Mouse (Mus musculus): Measurements from ENCODE around the gene Adamts4. TPM values are rescaled to one million over a fixed set of nuclear protein-coding genes. Genes with fewer than 3 reads are reported as not detected.

Adamts4 gene
- total and polyA plus RNA-seq, 2 experiments from 2014 or later: 3.9 to 4.1 TPM

DNA sequence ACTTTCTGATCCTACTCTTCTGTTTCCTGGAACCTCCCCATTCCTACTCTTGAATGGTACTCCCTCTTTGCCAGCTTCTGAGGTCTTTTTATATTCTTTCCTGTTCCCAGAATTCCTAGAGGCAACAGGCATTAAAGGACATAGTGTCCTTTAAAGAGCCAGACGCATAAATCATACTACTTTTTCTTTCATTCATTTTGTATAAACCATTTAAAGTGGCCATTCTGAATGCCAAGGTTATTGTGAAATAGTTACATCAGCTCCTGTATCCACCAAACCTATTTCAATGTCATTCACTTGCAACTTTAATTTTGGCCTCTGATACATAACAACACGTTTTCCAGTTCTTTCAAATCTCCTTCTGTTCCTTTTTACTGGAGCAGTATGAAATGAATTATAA is 59.1 kb downstream of the Adamts4 start:
- H3K27me3 ChIP-seq (ENCODE audit: control insufficient read depth, insufficient read depth, low read length): no peaks in the 10 kb centered on the region
- no peak for TF ChIP-seq EP300 (IDR thresholded peaks at IDR 0.05; ENCODE audit: low read depth)
- no peak for TF ChIP-seq CTCF (IDR thresholded peaks at IDR 0.05; ENCODE audit: low read depth)
- no peak overlapping the region for H3K9ac ChIP-seq (replicated peaks; ENCODE audit: low read depth, low read length)
- H3K4me2 ChIP-seq (ENCODE audit: low read depth, low read length): no peak overlapping the region
- 61% methylated on average over 2 of the region's 2 CpGs for WGBS
- H3K4me3 ChIP-seq (ENCODE audit: low read depth, low read length): no peak overlapping the region
- ATAC-seq (ENCODE audit: insufficient read depth, low read depth) (no peak), DNase-seq (ENCODE audit: low spot score) (no peak)
- H3K27ac ChIP-seq (ENCODE audit: low read depth): no peak overlapping the region
- H3K9me3 ChIP-seq (replicated peaks; ENCODE audit: control insufficient read depth, low read length): no peaks in the 10 kb centered on the region
- no peaks in the 10 kb centered on the region for H3K36me3 ChIP-seq (replicated peaks; ENCODE audit: control insufficient read depth, insufficient read depth, low read length)
- H3K4me1 ChIP-seq (ENCODE audit: control insufficient read depth, insufficient read depth): peaks cover 6% of the 10 kb centered on the region; the same call in 1 of the 2 replicates

Other genes with a start within 250 kb of the Adamts4 start
- gene Fcgr4, start 231.5 kb upstream of the Adamts4 start, total RNA-seq (2014; rRNA removed; ENCODE audit: low replicate concordance): 0.23 and 1.7 TPM in 2 replicates
- gene Fcgr4, start 231.5 kb upstream of the Adamts4 start, polyA plus RNA-seq (2015; fragmentation: Nextera tagmentation; extraction: Ambion mirVana): 0.60 and 1.0 TPM in 2 replicates
- 11.8 and 13.7 TPM in 2 replicates for gene Fcgr3, start 185.5 kb upstream of the Adamts4 start, total RNA-seq (2014; rRNA removed; ENCODE audit: low replicate concordance)
- 8.2 and 10.8 TPM in 2 replicates for gene Fcgr3, start 185.5 kb upstream of the Adamts4 start, polyA plus RNA-seq (2015; fragmentation: Nextera tagmentation; extraction: Ambion mirVana)
- gene Cfap126, start 136.5 kb upstream of the Adamts4 start, total RNA-seq (2014; rRNA removed; ENCODE audit: low replicate concordance): 3.7 TPM in 1 of 2 replicates, not detected in the other
- gene Cfap126, start 136.5 kb upstream of the Adamts4 start, polyA plus RNA-seq (2015; fragmentation: Nextera tagmentation; extraction: Ambion mirVana): 2.2 and 3.5 TPM in 2 replicates
- gene Sdhc, start 99.8 kb upstream of the Adamts4 start, total RNA-seq (2014; rRNA removed; ENCODE audit: low replicate concordance): 875 and 891 TPM in 2 replicates
- 754 and 772 TPM in 2 replicates for gene Sdhc, start 99.8 kb upstream of the Adamts4 start, polyA plus RNA-seq (2015; fragmentation: Nextera tagmentation; extraction: Ambion mirVana)
- gene Mpz, start 99.7 kb upstream of the Adamts4 start, total RNA-seq (2014; rRNA removed; ENCODE audit: low replicate concordance): 1.6 and 2.0 TPM in 2 replicates
- gene Mpz, start 99.7 kb upstream of the Adamts4 start, polyA plus RNA-seq (2015; fragmentation: Nextera tagmentation; extraction: Ambion mirVana): 0.05 and 0.49 TPM in 2 replicates
- 40.2 and 48.7 TPM in 2 replicates for gene Pcp4l1, start 54.2 kb upstream of the Adamts4 start, total RNA-seq (2014; rRNA removed; ENCODE audit: low replicate concordance)
- 161 and 164 TPM in 2 replicates for gene Pcp4l1, start 54.2 kb upstream of the Adamts4 start, polyA plus RNA-seq (2015; fragmentation: Nextera tagmentation; extraction: Ambion mirVana)
- not detected in 2 replicates for gene Nr1i3, start 36.5 kb upstream of the Adamts4 start, total RNA-seq (2014; rRNA removed; ENCODE audit: low replicate concordance)
- 0.27 and 0.30 TPM in 2 replicates for gene Nr1i3, start 36.5 kb upstream of the Adamts4 start, polyA plus RNA-seq (2015; fragmentation: Nextera tagmentation; extraction: Ambion mirVana)
- 82.0 and 97.7 TPM in 2 replicates for gene Tomm40l, start 27.9 kb upstream of the Adamts4 start, total RNA-seq (2014; rRNA removed; ENCODE audit: low replicate concordance)
- gene Tomm40l, start 27.9 kb upstream of the Adamts4 start, polyA plus RNA-seq (2015; fragmentation: Nextera tagmentation; extraction: Ambion mirVana): 56.0 and 64.6 TPM in 2 replicates
- 14.5 TPM in 1 of 2 replicates, not detected in the other for gene Apoa2, start 25.4 kb upstream of the Adamts4 start, total RNA-seq (2014; rRNA removed; ENCODE audit: low replicate concordance)
- 4.0 and 4.5 TPM in 2 replicates for gene Apoa2, start 25.4 kb upstream of the Adamts4 start, polyA plus RNA-seq (2015; fragmentation: Nextera tagmentation; extraction: Ambion mirVana)
- 22.7 and 60.5 TPM in 2 replicates for gene Fcer1g, start 16.1 kb upstream of the Adamts4 start, total RNA-seq (2014; rRNA removed; ENCODE audit: low replicate concordance)
- 24.6 TPM in 2 replicates for gene Fcer1g, start 16.1 kb upstream of the Adamts4 start, polyA plus RNA-seq (2015; fragmentation: Nextera tagmentation; extraction: Ambion mirVana)
- gene Ndufs2, start 967 bp downstream of the Adamts4 start, total RNA-seq (2014; rRNA removed; ENCODE audit: low replicate concordance): 962 and 1,127 TPM in 2 replicates
- gene Ndufs2, start 967 bp downstream of the Adamts4 start, polyA plus RNA-seq (2015; fragmentation: Nextera tagmentation; extraction: Ambion mirVana): 998 and 1,009 TPM in 2 replicates
- gene B4galt3, start 19.9 kb downstream of the Adamts4 start, total RNA-seq (2014; rRNA removed; ENCODE audit: low replicate concordance): 28.9 and 55.0 TPM in 2 replicates
- 32.6 and 34.3 TPM in 2 replicates for gene B4galt3, start 19.9 kb downstream of the Adamts4 start, polyA plus RNA-seq (2015; fragmentation: Nextera tagmentation; extraction: Ambion mirVana)
- gene Ppox, start 30.8 kb downstream of the Adamts4 start, total RNA-seq (2014; rRNA removed; ENCODE audit: low replicate concordance): 32.7 and 52.4 TPM in 2 replicates
- 24.3 and 24.6 TPM in 2 replicates for gene Ppox, start 30.8 kb downstream of the Adamts4 start, polyA plus RNA-seq (2015; fragmentation: Nextera tagmentation; extraction: Ambion mirVana)
- gene Usp21, start 37.6 kb downstream of the Adamts4 start, total RNA-seq (2014; rRNA removed; ENCODE audit: low replicate concordance): 20.0 and 27.3 TPM in 2 replicates
- 30.6 and 32.3 TPM in 2 replicates for gene Usp21, start 37.6 kb downstream of the Adamts4 start, polyA plus RNA-seq (2015; fragmentation: Nextera tagmentation; extraction: Ambion mirVana)
- 74.9 and 140 TPM in 2 replicates for gene Ufc1, start 44.6 kb downstream of the Adamts4 start, total RNA-seq (2014; rRNA removed; ENCODE audit: low replicate concordance)
- 109 and 113 TPM in 2 replicates for gene Ufc1, start 44.6 kb downstream of the Adamts4 start, polyA plus RNA-seq (2015; fragmentation: Nextera tagmentation; extraction: Ambion mirVana)
- 20.8 and 27.1 TPM in 2 replicates for gene Dedd, start 78.7 kb downstream of the Adamts4 start, total RNA-seq (2014; rRNA removed; ENCODE audit: low replicate concordance)
- 30.0 and 31.7 TPM in 2 replicates for gene Dedd, start 78.7 kb downstream of the Adamts4 start, polyA plus RNA-seq (2015; fragmentation: Nextera tagmentation; extraction: Ambion mirVana)
- 39.6 and 41.5 TPM in 2 replicates for gene Nit1, start 95.2 kb downstream of the Adamts4 start, total RNA-seq (2014; rRNA removed; ENCODE audit: low replicate concordance)
- gene Nit1, start 95.2 kb downstream of the Adamts4 start, polyA plus RNA-seq (2015; fragmentation: Nextera tagmentation; extraction: Ambion mirVana): 31.4 and 35.2 TPM in 2 replicates
- gene Pfdn2, start 95.2 kb downstream of the Adamts4 start, total RNA-seq (2014; rRNA removed; ENCODE audit: low replicate concordance): 9.3 and 9.7 TPM in 2 replicates
- gene Pfdn2, start 95.2 kb downstream of the Adamts4 start, polyA plus RNA-seq (2015; fragmentation: Nextera tagmentation; extraction: Ambion mirVana): 81.8 and 94.7 TPM in 2 replicates
- gene Klhdc9, start 110.4 kb downstream of the Adamts4 start, total RNA-seq (2014; rRNA removed; ENCODE audit: low replicate concordance): 0.19 and 3.2 TPM in 2 replicates
- 1.1 TPM in 2 replicates for gene Klhdc9, start 110.4 kb downstream of the Adamts4 start, polyA plus RNA-seq (2015; fragmentation: Nextera tagmentation; extraction: Ambion mirVana)
- 2.7 TPM in 1 of 2 replicates, not detected in the other for gene Nectin4, start 119.7 kb downstream of the Adamts4 start, total RNA-seq (2014; rRNA removed; ENCODE audit: low replicate concordance)
- gene Nectin4, start 119.7 kb downstream of the Adamts4 start, polyA plus RNA-seq (2015; fragmentation: Nextera tagmentation; extraction: Ambion mirVana): 0.07 and 0.14 TPM in 2 replicates
- gene Arhgap30, start 138.5 kb downstream of the Adamts4 start, total RNA-seq (2014; rRNA removed; ENCODE audit: low replicate concordance): 1.6 and 3.4 TPM in 2 replicates
- 0.52 and 0.79 TPM in 2 replicates for gene Arhgap30, start 138.5 kb downstream of the Adamts4 start, polyA plus RNA-seq (2015; fragmentation: Nextera tagmentation; extraction: Ambion mirVana)
- gene Usf1, start 160.9 kb downstream of the Adamts4 start, total RNA-seq (2014; rRNA removed; ENCODE audit: low replicate concordance): 80.2 and 82.0 TPM in 2 replicates
- gene Usf1, start 160.9 kb downstream of the Adamts4 start, polyA plus RNA-seq (2015; fragmentation: Nextera tagmentation; extraction: Ambion mirVana): 47.7 and 48.8 TPM in 2 replicates
- not detected in 2 replicates for gene Tstd1, start 168.5 kb downstream of the Adamts4 start, total RNA-seq (2014; rRNA removed; ENCODE audit: low replicate concordance)
- 1.1 and 2.5 TPM in 2 replicates for gene Tstd1, start 168.5 kb downstream of the Adamts4 start, polyA plus RNA-seq (2015; fragmentation: Nextera tagmentation; extraction: Ambion mirVana)
- 45.6 and 75.5 TPM in 2 replicates for gene F11r, start 187.1 kb downstream of the Adamts4 start, total RNA-seq (2014; rRNA removed; ENCODE audit: low replicate concordance)
- 75.8 and 78.3 TPM in 2 replicates for gene F11r, start 187.1 kb downstream of the Adamts4 start, polyA plus RNA-seq (2015; fragmentation: Nextera tagmentation; extraction: Ambion mirVana)

Measured in heart, postnatal 0 days (tissue).